Comparison of ENCODE assay signal across 8 mouse cellular contexts in the genomic region with DNA sequence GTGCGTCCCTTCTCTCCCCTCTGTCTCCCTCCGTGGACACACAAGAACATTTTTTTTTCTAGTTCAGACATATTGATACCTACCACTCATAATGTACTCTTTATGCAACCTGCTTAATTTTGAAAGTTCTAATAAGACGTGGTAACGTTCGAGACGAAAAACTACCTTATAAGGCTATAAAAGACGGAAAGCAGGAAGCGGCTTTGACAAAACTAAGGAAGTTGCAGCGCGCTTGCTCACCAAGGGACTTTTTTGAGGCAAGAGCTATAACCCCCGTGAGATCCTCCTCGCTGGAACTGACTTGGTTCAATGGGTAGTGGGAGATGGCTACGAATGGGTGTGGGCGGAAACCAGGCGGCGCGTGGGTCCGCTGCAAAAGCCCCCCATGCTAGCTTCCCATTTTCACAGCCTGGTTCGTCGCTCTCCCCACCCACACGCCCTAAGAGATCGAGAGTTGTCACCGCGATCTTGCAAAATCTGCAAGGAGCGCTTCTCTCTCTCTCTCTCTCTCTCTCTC. TPM values are rescaled to one million over a fixed set of nuclear protein-coding genes. Genes with fewer than 3 reads are reported as not detected.
DNase-seq lines count a peak whose midpoint lies in the region; ATAC-seq and TF ChIP-seq lines count a peak whose summit lies in the region.

No protein-coding gene starts in this region.

- peaks cover 54% of the 10 kb centered on the region for H3K4me1 ChIP-seq in E14TG2a.4 (replicated peaks; ENCODE audit: low read depth, low read length)
- peaks cover 30% of the 10 kb centered on the region for H3K4me1 ChIP-seq in forebrain, postnatal 0 days (ENCODE audit: insufficient read depth)
- peaks cover 27% of the 10 kb centered on the region for H3K4me1 ChIP-seq in hindbrain, embryonic 10.5 days (replicated peaks)
- peaks cover 23% of the 10 kb centered on the region; the same call in 1 of the 2 replicates for H3K4me1 ChIP-seq in lung, postnatal 0 days (ENCODE audit: insufficient read depth, low read depth, low read length)

- no peak for TF ChIP-seq POLR2A in brain, embryonic 14.5 days (IDR thresholded peaks at IDR 0.05; ENCODE audit: borderline replicate concordance, extremely low read depth, insufficient read depth, insufficient read length, poor library complexity, severe bottlenecking)

- H3K4me3 ChIP-seq in E14TG2a.4 (replicated peaks; ENCODE audit: low read length) = peak overlapping the region; percentile 93
- H3K4me3 ChIP-seq in forebrain, postnatal 0 days (ENCODE audit: low read depth, low read length) = peak overlapping the region; percentile 88
- H3K4me3 ChIP-seq in hindbrain, embryonic 10.5 days = peak overlapping the region; percentile 80
- peak overlapping the region; percentile 89 for H3K4me3 ChIP-seq in lung, postnatal 0 days (ENCODE audit: low read depth, low read length)

- peak overlapping the region; percentile 92 for H3K9ac ChIP-seq in forebrain, postnatal 0 days
- peak overlapping the region; percentile 95 for H3K9ac ChIP-seq in lung, postnatal 0 days (replicated peaks; ENCODE audit: low read depth)

- TF ChIP-seq CTCF in E14TG2a.4 (conservative IDR thresholded peaks at IDR 0.05; ENCODE audit: low read length) = no peak
- TF ChIP-seq CTCF in brain, embryonic 14.5 days (IDR thresholded peaks at IDR 0.05; ENCODE audit: borderline replicate concordance, extremely low read depth, insufficient read depth, insufficient read length) = no peak
- no peak for TF ChIP-seq CTCF in forebrain, postnatal 0 days (IDR thresholded peaks at IDR 0.05; ENCODE audit: low read depth)
- TF ChIP-seq CTCF in lung, postnatal 0 days (IDR thresholded peaks at IDR 0.05) = no peak

- H3K27ac ChIP-seq in forebrain, postnatal 0 days (ENCODE audit: low read depth, low read length) = peak overlapping the region; percentile 93
- peak overlapping the region; percentile 97 for H3K27ac ChIP-seq in hindbrain, embryonic 10.5 days
- H3K27ac ChIP-seq in lung, postnatal 0 days (ENCODE audit: low read length) = peak overlapping the region; percentile 97

- WGBS in forebrain, postnatal 0 days = 0% methylated on average over 25 of the region's 25 CpGs
- under 1% methylated on average over 25 of the region's 25 CpGs for WGBS in hindbrain, embryonic 10.5 days
- under 1% methylated on average over 25 of the region's 25 CpGs for WGBS in lung, postnatal 0 days

- peak overlapping the region; percentile 60 for H3K4me2 ChIP-seq in forebrain, postnatal 0 days (ENCODE audit: low read depth)
- H3K4me2 ChIP-seq in lung, postnatal 0 days (replicated peaks; ENCODE audit: low read depth, low read length) = peak overlapping the region; percentile 63

- DNase-seq in brain, embryonic 14.5 days (ENCODE audit: low read depth) = peak; percentile 70
- DNase-seq in forebrain, postnatal 0 days = peak; percentile 61
- DNase-seq in hindbrain, embryonic 10.5 days (ENCODE audit: low spot score) = peak; percentile 56
- DNase-seq in layer of hippocampus, postnatal 10 days (ENCODE audit: low spot score in 2 of 2) = peak; percentile 46 to 56
- DNase-seq in lung, postnatal 0 days (ENCODE audit: low spot score) = peak; percentile 90
- peak; percentile 33 for DNase-seq in ovary, postnatal 14 days (ENCODE audit: low spot score)
- DNase-seq in thymus, postnatal 14 days = peak; percentile 78

- H3K9me3 ChIP-seq in E14TG2a.4 (ENCODE audit: low read length) = no peaks in the 10 kb centered on the region
- H3K9me3 ChIP-seq in forebrain, postnatal 0 days (ENCODE audit: low read length) = no peaks in the 10 kb centered on the region
- no peaks in the 10 kb centered on the region for H3K9me3 ChIP-seq in hindbrain, embryonic 10.5 days
- no peaks in the 10 kb centered on the region for H3K9me3 ChIP-seq in lung, postnatal 0 days (ENCODE audit: low read length)

- ATAC-seq in forebrain, postnatal 0 days = peak; percentile 33
- ATAC-seq in lung, postnatal 0 days = no peak

- TF ChIP-seq EP300 in lung, postnatal 0 days (IDR thresholded peaks at IDR 0.05) = no peak

- no peaks in the 10 kb centered on the region for H3K36me3 ChIP-seq in E14TG2a.4 (ENCODE audit: insufficient read depth, low read length)
- H3K36me3 ChIP-seq in forebrain, postnatal 0 days (ENCODE audit: insufficient read depth) = no peaks in the 10 kb centered on the region
- H3K36me3 ChIP-seq in hindbrain, embryonic 10.5 days = no peaks in the 10 kb centered on the region
- H3K36me3 ChIP-seq in lung, postnatal 0 days (ENCODE audit: insufficient read depth, low read length) = no peaks in the 10 kb centered on the region

- H3K27me3 ChIP-seq in E14TG2a.4 (ENCODE audit: insufficient read depth, low read length) = no peaks in the 10 kb centered on the region; the same call in 1 of the 2 replicates
- H3K27me3 ChIP-seq in forebrain, postnatal 0 days (ENCODE audit: insufficient read depth, low read length) = no peaks in the 10 kb centered on the region
- H3K27me3 ChIP-seq in hindbrain, embryonic 10.5 days (ENCODE audit: insufficient read depth, poor library complexity, severe bottlenecking) = no peaks in the 10 kb centered on the region
- no peaks in the 10 kb centered on the region for H3K27me3 ChIP-seq in lung, postnatal 0 days (replicated peaks; ENCODE audit: insufficient read depth, low read length)

RNA-seq across cellular contexts. Expression of gene Actr3, which starts 1.0 kb away (rescaled TPM):
- polyA plus RNA-seq in brain, embryonic 14.5 days (2012; rRNA removed) = 89.6 and 133 TPM in 2 replicates
- 301 and 316 TPM in 2 replicates for total RNA-seq in forebrain, postnatal 0 days (2014; rRNA removed)
- 180 and 216 TPM in 2 replicates for polyA plus RNA-seq in forebrain, postnatal 0 days (2015; fragmentation: Nextera tagmentation; extraction: Ambion mirVana)
- polyA plus RNA-seq in hindbrain, embryonic 10.5 days (2016; fragmentation: Nextera tagmentation; extraction: Ambion mirVana) = 218 and 241 TPM in 2 replicates
- 100 to 1,000 TPM; 307 to 309 TPM for total RNA-seq in layer of hippocampus, postnatal 10 days (2021)
- 205 and 244 TPM in 2 replicates for polyA plus RNA-seq in lung, postnatal 0 days (2015; fragmentation: Nextera tagmentation; extraction: Ambion mirVana)

Comparison
In these comparisons a context has a peak if more than half of its experiments do, and no peak if none do; other contexts are left out.
1. DNase-seq: peak in every context shown above with its lines; median percentile 90 in lung, postnatal 0 days; 78 in thymus, postnatal 14 days; 70 in brain, embryonic 14.5 days; 61 in forebrain, postnatal 0 days; 56 in hindbrain, embryonic 10.5 days; 51 in layer of hippocampus, postnatal 10 days; 33 in ovary, postnatal 14 days.